Mouse (Mus musculus): ENCODE measurements around the gene Nsfl1c. TPM values are rescaled to one million over a fixed set of nuclear protein-coding genes. Genes with fewer than 3 reads are reported as not detected.

Nsfl1c gene
- polyA plus RNA-seq, 1 experiment from 2014 or later = 258 TPM

DNA sequence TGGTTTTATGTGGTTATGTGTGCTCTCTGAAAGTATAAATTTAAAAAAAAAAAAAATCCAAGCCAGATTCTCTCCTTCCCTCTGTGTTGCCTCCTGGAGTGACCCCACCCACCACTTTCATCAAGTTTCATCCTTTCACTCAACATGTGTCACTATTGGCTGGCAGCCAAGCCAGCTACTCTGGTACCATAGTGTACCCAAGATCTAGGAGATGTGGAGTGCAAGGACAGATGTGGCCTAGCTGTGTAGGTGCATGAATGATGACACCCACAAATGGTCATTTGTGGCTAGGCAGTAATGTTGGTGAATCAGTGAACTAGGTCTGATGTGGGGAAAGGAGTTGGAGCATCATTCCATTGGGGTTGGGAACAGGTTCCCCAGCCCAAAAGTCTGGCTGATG lies 35.2 kb downstream of the Nsfl1c start:
- no peak overlapping the region for H3K27ac ChIP-seq

DNA sequence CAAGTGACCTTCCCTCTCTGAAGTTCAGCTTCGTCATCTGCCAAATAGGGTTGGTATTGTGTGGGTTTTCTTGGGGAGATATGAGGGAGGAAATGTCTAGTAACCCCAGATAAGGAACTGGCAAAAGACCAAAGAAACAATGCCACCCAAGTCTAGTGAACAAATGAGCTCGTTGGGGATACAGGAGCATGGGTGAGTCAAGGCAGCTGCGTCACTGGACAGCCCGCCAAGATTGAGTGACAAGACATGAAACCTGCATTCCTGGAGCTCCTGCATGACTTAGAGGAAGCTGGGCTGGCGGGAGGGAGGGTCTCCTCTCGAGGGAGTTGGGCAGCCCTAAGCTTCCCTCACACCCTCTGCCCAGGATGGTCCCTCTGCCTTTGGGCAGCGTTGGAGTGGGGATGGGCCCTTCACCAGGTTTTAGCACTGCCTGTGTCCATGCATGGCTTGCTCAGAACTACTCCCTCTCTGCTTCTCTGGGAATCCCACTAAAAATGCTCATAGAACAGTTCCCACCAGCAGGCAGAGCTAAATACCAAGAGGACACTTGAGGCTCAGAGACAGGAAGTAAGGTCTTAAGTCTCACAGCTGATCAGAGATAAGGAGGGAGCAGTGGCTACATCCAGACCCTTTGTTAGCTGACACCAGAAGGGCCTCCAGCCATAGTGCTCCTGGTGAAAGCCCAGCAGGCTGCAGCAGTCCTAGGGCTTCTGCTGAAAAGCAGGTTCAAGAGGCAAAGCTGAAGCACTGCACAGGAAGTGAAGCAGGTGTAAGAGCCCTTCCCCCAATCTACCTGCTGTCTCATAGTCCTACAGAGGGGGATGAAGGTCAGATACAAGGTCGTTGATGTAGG lies 36.6 kb downstream of the Nsfl1c start:
- ATAC-seq (ENCODE audit: low FRiP score) = no peak
- no peaks in the 10 kb centered on the region for H3K9me3 ChIP-seq (replicated peaks)
- 71% methylated on average over 8 of the region's 8 CpGs for WGBS
- H3K27ac ChIP-seq = no peak overlapping the region
- 0 out of 2 replicates have a peak, but pooled peaks cover under 1% of the 10 kb centered on the region for H3K4me1 ChIP-seq
- H3K4me2 ChIP-seq (replicated peaks) = no peak overlapping the region
- H3K27me3 ChIP-seq = no peaks in the 10 kb centered on the region
- no peak overlapping the region for H3K9ac ChIP-seq
- H3K4me3 ChIP-seq = no peak overlapping the region
- H3K36me3 ChIP-seq = no peaks in the 10 kb centered on the region

More for the DNA sequence above, 35.2 kb downstream of the Nsfl1c start:
- Histone ChIP-seq H3K36me3 (no peaks in the 10 kb centered on the region), H3K9ac (no peak overlapping the region), H3K9me3 (replicated peaks) (no peaks in the 10 kb centered on the region), H3K4me3 (no peak overlapping the region), H3K4me2 (replicated peaks) (no peak overlapping the region), H3K27me3 (no peaks in the 10 kb centered on the region), H3K4me1 (no peaks in the 10 kb centered on the region)
- no peak for ATAC-seq (ENCODE audit: low FRiP score)

DNA sequence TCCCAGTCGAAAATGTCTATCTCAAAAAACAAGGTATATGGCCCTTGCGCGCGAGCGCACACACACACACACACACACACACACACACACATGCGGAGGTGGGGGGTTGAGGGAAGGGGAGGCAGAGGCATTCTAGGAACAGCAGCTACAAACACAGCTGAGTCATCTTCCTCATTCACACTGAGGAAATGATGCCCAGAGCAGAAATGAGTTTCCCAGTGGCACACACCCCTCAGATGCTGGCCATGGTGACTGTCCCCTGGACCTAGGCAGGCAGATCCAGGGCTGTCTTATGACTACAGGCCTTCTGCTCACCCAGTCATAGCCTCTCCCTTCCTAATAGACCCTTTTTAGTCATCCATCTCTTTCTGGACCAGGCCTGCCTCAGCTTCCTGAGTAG lies 39.6 kb downstream of the Nsfl1c start:
- no peak overlapping the region for H3K9ac ChIP-seq
- 0 out of 2 replicates have a peak, but pooled peaks cover 5% of the 10 kb centered on the region for H3K4me1 ChIP-seq
- no peaks in the 10 kb centered on the region for H3K9me3 ChIP-seq (replicated peaks)
- no peak for ATAC-seq (ENCODE audit: low FRiP score)
- H3K27ac ChIP-seq = no peak overlapping the region
- WGBS = 87% methylated on average over 6 of the region's 6 CpGs
- no peak overlapping the region for H3K4me3 ChIP-seq
- H3K36me3 ChIP-seq = no peaks in the 10 kb centered on the region
- no peaks in the 10 kb centered on the region for H3K27me3 ChIP-seq
- no peak overlapping the region for H3K4me2 ChIP-seq (replicated peaks)

DNA sequence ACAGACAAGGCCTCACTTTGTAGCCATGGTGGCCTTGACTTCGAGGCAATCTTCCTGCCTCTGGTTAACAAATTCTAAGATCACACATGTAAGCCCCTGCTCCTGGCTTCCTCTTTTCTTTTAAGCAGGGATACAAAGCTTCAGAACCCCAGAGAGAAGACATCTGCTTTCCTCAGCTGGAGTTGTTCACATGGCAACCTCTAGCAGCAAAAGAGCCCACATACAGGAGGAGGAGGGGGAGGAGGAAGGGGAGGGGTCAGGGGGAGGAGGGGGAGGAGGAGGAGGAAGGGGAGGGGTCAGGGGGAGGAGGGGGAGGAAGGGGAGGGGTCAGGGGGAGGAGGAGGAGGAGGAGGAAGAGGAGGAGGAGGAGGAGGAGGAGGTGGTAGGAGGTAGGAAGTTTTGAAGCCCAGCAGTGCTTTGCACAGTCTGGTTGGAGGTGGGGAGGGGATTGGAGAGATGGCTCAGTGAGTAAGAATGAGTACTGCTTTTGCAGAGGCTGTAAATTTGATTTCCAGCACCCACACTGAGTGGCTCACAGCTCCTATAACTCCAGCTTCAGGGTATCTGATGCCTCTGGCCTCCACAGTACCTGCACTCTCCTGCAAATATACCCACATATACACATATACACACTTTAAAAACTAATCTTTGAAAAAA lies 42.1 kb downstream of the Nsfl1c start:
- no peak overlapping the region for H3K27ac ChIP-seq

DNA sequence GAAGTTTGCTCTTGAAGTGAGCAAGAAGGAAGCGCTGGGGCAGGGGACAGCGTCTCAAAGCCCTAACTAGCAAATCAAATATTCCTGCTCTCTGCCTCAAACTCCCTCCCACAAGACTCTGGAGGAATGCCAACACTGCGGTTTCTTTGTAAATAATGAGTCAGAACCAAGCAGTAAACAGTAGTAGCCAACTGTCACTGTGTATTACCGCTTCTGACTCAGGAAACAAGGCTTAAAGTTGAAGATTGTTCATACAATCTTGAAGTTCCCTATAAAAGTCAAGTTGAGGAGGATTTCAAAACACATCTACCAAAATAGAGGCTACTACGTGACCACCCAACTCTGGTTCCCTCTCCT lies 42.6 kb downstream of the Nsfl1c start:
- Histone ChIP-seq H3K4me1 (peaks cover 8% of the 10 kb centered on the region), H3K27ac (no peak overlapping the region), H3K4me2 (replicated peaks) (no peak overlapping the region), H3K36me3 (no peaks in the 10 kb centered on the region), H3K4me3 (no peak overlapping the region), H3K27me3 (no peaks in the 10 kb centered on the region), H3K9me3 (replicated peaks) (no peaks in the 10 kb centered on the region), H3K9ac (no peak overlapping the region)
- ATAC-seq (ENCODE audit: low FRiP score) = no peak
- WGBS = 72% methylated on average over 5 of the region's 5 CpGs

More for the DNA sequence above, 42.1 kb downstream of the Nsfl1c start:
- no peak overlapping the region for H3K9ac ChIP-seq
- H3K36me3 ChIP-seq = no peaks in the 10 kb centered on the region
- H3K9me3 ChIP-seq (replicated peaks) = no peaks in the 10 kb centered on the region
- 33% methylated on average over 1 of the region's 1 CpGs for WGBS
- no peak overlapping the region for H3K4me3 ChIP-seq
- no peaks in the 10 kb centered on the region for H3K27me3 ChIP-seq
- peak; percentile 52; the same call in 1 of the 2 replicates for ATAC-seq (ENCODE audit: low FRiP score)
- H3K4me1 ChIP-seq = 0 out of 2 replicates have a peak, but pooled peaks cover 5% of the 10 kb centered on the region
- no peak overlapping the region for H3K4me2 ChIP-seq (replicated peaks)

DNA sequence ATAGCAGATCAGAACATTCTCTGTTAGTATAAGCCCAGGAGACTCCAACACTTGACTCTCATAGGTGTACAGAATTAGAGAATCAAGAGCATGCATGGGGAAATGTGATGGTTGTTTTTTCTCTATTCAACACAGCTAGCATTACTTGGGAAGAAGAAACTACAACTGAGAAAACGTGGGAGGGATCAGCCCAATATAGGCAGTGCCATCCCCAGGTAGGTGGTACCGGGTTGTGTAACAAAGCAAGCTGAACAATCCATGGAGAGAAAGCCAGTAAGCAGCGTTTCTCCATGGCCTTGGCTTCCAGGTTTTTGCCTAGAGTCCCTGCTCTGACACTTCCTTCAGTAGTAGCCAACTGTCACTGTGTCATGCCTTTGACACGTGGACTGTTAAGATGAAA lies 44.7 kb downstream of the Nsfl1c start:
- Histone ChIP-seq H3K4me3 (no peak overlapping the region), H3K4me1 (peaks cover 14% of the 10 kb centered on the region), H3K4me2 (replicated peaks) (no peak overlapping the region), H3K9ac (no peak overlapping the region), H3K9me3 (replicated peaks) (no peaks in the 10 kb centered on the region), H3K27ac (no peak overlapping the region), H3K36me3 (no peaks in the 10 kb centered on the region), H3K27me3 (no peaks in the 10 kb centered on the region)
- ATAC-seq (ENCODE audit: low FRiP score) = no peak
- WGBS = 62% methylated on average over 4 of the region's 4 CpGs

DNA sequence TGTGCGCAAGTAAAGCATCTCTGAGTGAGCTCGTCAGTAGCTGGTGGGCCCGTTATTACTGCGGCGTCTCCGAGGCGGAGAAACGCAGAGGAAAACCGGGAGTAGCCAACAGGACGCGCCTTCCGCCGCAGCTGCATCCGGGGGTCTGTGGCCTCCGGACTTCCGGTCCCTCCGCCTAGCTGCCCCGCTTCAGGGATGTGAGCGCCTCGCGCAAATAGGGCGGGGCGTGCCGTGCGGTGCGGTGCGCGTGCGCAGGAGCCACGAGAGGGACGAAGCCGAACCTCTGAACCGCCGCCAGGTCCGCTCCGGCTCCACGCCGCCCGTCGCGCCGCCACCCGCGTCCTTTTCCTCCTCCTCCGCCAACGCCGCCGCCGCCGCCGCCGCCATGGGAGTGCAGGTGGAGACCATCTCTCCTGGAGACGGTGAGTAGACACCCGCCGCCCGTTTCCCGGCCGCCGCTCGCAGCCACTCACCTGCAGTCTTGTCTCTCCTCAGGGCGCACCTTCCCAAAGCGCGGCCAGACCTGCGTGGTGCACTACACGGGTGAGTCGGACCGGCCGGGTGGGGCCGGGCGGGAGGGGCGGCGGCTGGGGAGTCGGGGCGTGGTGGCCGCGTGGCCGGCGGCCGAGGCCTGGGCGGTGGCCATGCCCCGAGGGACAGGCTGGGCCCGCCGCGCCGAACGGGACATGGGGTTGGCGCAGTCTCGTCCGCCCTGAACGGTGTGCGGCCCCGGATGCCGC lies 48.5 kb downstream of the Nsfl1c start, which contains the start of gene Fkbp1a:
Gene Fkbp1a, plus strand, starts transcription at position 161 of the 740 bp plus-strand sequence.
- H3K9ac ChIP-seq = peak within 1 kb of the TSS; percentile 90
- H3K27ac ChIP-seq = peak within 1 kb of the TSS; percentile 90
- peaks cover 25% of the 10 kb centered on the region for H3K36me3 ChIP-seq
- H3K4me1 ChIP-seq = peaks cover 30% of the 10 kb centered on the region
- no peaks in the 10 kb centered on the region for H3K27me3 ChIP-seq
- H3K4me3 ChIP-seq = peak within 1 kb of the TSS; percentile 78
- WGBS = under 1% methylated on average over 68 of the region's 93 CpGs
- H3K9me3 ChIP-seq (replicated peaks) = no peaks in the 10 kb centered on the region
- H3K4me2 ChIP-seq (replicated peaks) = peak within 1 kb of the TSS; percentile 80
- ATAC-seq (ENCODE audit: low FRiP score) = peak; percentile 96

DNA sequence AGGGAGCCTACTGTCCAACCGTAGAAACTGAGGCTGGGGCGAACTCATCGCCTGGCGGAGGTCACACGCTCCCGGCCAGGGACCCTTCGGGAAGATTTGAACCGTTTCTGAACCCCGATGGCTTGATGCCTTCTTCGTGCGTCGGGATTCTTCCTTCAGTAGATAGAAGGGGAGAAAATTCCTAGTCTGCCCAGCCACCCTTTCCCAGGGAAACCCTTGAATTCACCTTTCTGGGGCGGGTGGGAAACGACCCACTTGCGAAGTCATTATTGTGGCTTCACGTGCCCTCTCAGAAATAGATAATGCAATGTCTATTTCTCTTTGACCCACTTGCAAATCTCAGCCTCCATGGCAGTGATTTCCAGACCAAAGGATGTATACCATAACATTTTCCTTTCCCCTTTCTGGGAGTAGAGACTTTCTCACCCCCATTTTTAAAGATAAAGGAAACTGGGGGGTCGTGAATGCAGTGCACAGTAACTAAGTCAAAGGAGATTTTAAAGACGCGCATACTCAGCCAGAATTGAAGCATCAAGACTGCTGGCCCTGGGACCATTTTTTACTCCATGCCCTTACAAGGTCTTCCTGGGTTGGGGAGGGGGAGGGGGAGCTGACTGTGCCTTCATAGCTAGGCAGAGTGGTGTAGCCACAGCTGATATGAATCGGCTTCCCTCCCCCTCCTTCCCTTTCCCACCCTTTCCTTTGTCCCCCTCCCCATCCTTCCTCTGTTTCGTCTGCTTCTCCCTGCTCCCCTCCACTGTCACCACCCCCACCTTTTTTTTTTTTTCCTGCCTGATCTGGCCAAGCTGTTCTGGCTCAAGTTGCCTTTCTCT lies 49.3 kb downstream of the Nsfl1c start:
- ATAC-seq (ENCODE audit: low FRiP score) = 0 out of 2 replicates have a peak, but pooled peaks have one; percentile 18
- WGBS = 2% methylated on average over 20 of the region's 21 CpGs

DNA sequence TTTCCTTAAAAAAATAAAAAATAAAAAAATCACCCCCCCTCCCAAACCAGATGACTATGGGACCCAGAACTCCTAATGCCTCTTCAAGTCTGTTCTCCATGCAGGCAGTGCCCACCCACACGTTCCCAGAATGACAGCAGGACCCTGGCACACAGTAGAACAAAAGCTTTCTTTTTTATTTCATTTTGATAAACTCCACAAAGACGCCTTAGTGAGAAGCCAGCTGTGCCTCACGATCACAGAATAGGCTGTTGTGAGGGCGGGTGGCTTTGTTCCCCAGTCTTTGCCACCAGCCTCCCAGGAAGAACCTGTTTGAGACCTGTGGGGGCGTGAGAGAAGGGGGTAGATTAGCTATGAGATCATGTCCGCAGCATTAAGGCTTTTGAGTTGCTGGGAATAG lies 50.7 kb downstream of the Nsfl1c start:
- 58% methylated on average over 6 of the region's 6 CpGs for WGBS
- 0 out of 2 replicates have a peak overlapping the region, but pooled peaks have one; percentile 78 for H3K4me3 ChIP-seq
- no peak for ATAC-seq (ENCODE audit: low FRiP score)

More for the DNA sequence above, 49.3 kb downstream of the Nsfl1c start:
- Histone ChIP-seq H3K4me2 (replicated peaks) (peak overlapping the region; percentile 80), H3K4me1 (peaks cover 30% of the 10 kb centered on the region), H3K9ac (peak overlapping the region; percentile 90), H3K9me3 (replicated peaks) (no peaks in the 10 kb centered on the region), H3K4me3 (peak overlapping the region; percentile 78), H3K36me3 (peaks cover 33% of the 10 kb centered on the region), H3K27me3 (no peaks in the 10 kb centered on the region), H3K27ac (peak overlapping the region; percentile 90)

DNA sequence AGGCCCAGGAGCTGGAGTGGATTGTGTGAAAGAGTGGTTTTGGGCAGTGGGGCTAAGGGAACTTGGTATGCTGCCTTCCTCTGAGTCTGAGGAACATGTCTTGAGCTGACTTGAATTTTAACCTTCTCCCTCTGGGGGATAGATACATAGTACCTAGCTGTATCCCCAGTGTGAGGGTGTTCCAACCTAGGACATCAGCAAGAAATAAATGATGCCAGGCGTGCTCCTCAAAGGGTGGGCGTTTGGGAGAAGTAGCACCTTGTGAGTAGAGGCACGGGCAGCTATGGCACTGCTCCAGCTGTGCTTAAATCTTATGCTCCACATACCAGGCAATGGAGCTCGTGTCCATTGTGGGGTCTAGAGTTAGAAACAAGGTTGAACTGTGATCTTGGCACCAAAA lies 52.6 kb downstream of the Nsfl1c start:
- Histone ChIP-seq H3K27me3 (no peaks in the 10 kb centered on the region), H3K9ac (no peak overlapping the region), H3K9me3 (replicated peaks) (no peaks in the 10 kb centered on the region), H3K4me1 (peaks cover 27% of the 10 kb centered on the region), H3K36me3 (peaks cover 53% of the 10 kb centered on the region), H3K4me3 (no peak overlapping the region), H3K4me2 (replicated peaks) (no peak overlapping the region), H3K27ac (no peak overlapping the region)
- WGBS = 92% methylated on average over 4 of the region's 4 CpGs
- ATAC-seq (ENCODE audit: low FRiP score) = no peak

More for the DNA sequence above, 50.7 kb downstream of the Nsfl1c start:
- Histone ChIP-seq H3K36me3 (peaks cover 37% of the 10 kb centered on the region), H3K4me1 (peaks cover 30% of the 10 kb centered on the region), H3K4me2 (replicated peaks) (peak overlapping the region; percentile 80), H3K9me3 (replicated peaks) (no peaks in the 10 kb centered on the region), H3K27me3 (no peaks in the 10 kb centered on the region), H3K9ac (0 out of 2 replicates have a peak overlapping the region, but pooled peaks have one; percentile 6), H3K27ac (no peak overlapping the region)

DNA sequence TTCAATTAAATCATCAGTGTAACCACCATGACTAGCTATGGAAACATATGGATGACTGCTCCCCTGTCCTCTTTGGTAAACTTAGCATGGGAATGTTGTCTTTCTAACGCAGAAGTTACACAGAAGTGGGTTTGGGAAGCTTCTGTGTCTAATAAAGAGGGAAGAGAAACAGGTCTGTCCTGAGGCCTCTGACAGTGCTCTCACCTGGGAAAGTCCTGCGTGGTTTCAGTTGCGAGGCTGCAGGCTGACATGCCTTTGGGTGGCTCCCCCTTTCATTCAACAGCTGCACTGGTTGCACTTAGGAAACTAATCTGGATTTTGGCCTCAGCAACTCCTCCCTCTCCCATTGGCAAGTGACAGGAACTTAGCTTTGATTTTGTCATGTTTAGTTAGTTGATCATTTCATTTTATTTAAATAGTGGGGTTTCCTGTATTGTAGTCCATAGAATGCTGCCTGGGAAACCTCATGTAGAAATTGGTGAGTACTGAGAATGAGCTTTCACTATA lies 55.7 kb downstream of the Nsfl1c start:
- Histone ChIP-seq H3K4me3 (no peak overlapping the region), H3K27ac (no peak overlapping the region), H3K9ac (no peak overlapping the region), H3K27me3 (no peaks in the 10 kb centered on the region), H3K9me3 (replicated peaks) (no peaks in the 10 kb centered on the region), H3K36me3 (peaks cover 65% of the 10 kb centered on the region), H3K4me2 (replicated peaks) (no peak overlapping the region), H3K4me1 (peaks cover 10% of the 10 kb centered on the region)
- ATAC-seq (ENCODE audit: low FRiP score) = no peak
- WGBS = 96% methylated on average over 3 of the region's 3 CpGs

Data from hindbrain, embryonic 12.5 days (tissue).